Mouse (Mus musculus) liver, embryonic 14.5 days (tissue): ENCODE data around the gene Snrpd3. TPM values are rescaled to one million over a fixed set of nuclear protein-coding genes. Genes with fewer than 3 reads are reported as not detected.
"Not testable (repeated sequence)": the region's sequence is repeated elsewhere in the genome, so short reads cannot be mapped to it uniquely, and the experiment has no call there.

Experiments used
- ATAC-seq: fragments of 200-750 bp; cut with Nextera tagmentation; 2 replicates; pipeline ENCODE4 v1.8.0; 2017; ENCODE audit warnings: moderate number of reproducible peaks, mild to moderate bottlenecking, moderate library complexity; ENCODE audit not compliant: insufficient read depth
- DNase-seq, 3 experiments: peaks; one replicate each; pipeline ENCODE4 v3.0.0-alpha.2; 2012 to 2013; ENCODE audit warnings: low read depth in 3 of 3, low spot score in 3 of 3
- H3K27ac ChIP-seq: fragments of 300-500 bp; sonication (generic); 2 replicates; pipeline ENCODE4 v1.5.1; 2014; ENCODE audit warnings: moderate library complexity, mild to moderate bottlenecking, control low read depth, inconsistent platforms
- H3K27me3 ChIP-seq: fragments of 300-500 bp; sonication (generic); 2 replicates; pipeline ENCODE4 v1.6.1; 2014; ENCODE audit warnings: mild to moderate bottlenecking, low read length, moderate library complexity; ENCODE audit not compliant: control insufficient read depth, insufficient read depth
- H3K36me3 ChIP-seq: fragments of 300-500 bp; sonication (generic); replicated peaks from 2 replicates; pipeline ENCODE4 v1.6.1; 2014; ENCODE audit warnings: low read depth; ENCODE audit not compliant: control insufficient read depth, insufficient read depth
- H3K4me1 ChIP-seq, 2 experiments: fragments of 200-500 bp in 1 of 2; fragments of 300-500 bp in 1 of 2; sonication (generic) in 1 of 2; replicated peaks; 2 replicates each; pipeline ENCODE4 v1.6.1; 2012 to 2014; ENCODE audit warnings: antibody characterized with exemption in 1 of 2, inconsistent platforms in 1 of 2, low read length in 1 of 2; ENCODE audit not compliant: control insufficient read depth in 2 of 2, insufficient read depth in 2 of 2
- H3K4me2 ChIP-seq: fragments of 300-500 bp; sonication (generic); 2 replicates; pipeline ENCODE4 v1.6.1; 2014; ENCODE audit warnings: low read depth, mild to moderate bottlenecking, control low read depth, moderate library complexity
- H3K4me3 ChIP-seq, 2 experiments: fragments of 200-500 bp in 1 of 2; fragments of 300-500 bp in 1 of 2; sonication (generic) in 1 of 2; 2 replicates each; pipeline ENCODE4 v1.5.1; 2012 to 2014; ENCODE audit warnings: low read depth in 2 of 2, low read length in 2 of 2, mild to moderate bottlenecking in 2 of 2, control low read depth in 1 of 2, inconsistent platforms in 1 of 2, moderate library complexity in 1 of 2; ENCODE audit not compliant: insufficient read depth in 1 of 2
- H3K9ac ChIP-seq: fragments of 300-500 bp; sonication (generic); replicated peaks from 2 replicates; pipeline ENCODE4 v1.6.1; 2014; ENCODE audit warnings: mild to moderate bottlenecking, control low read depth, moderate library complexity
- H3K9me3 ChIP-seq: fragments of 300-500 bp; sonication (generic); 2 replicates; pipeline ENCODE4 v1.6.1; 2016; ENCODE audit warnings: low read length, mixed read lengths; ENCODE audit not compliant: control insufficient read depth
- CTCF ChIP-seq: IDR thresholded peaks from 2 replicates; pipeline ENCODE4 v1.5.1; 2016; ENCODE audit warnings: antibody characterized with exemption, low read depth, control low read depth
- EP300 ChIP-seq: IDR thresholded peaks from 2 replicates; pipeline ENCODE4 v1.6.1; 2016; ENCODE audit warnings: antibody characterized with exemption, low read depth
- WGBS: fragments of 180-500 bp; shearing (Covaris S2); extraction: QIAGEN DNeasy Blood & Tissue Kit; methylation state at CpG from one replicate; pipeline ENCODE4 v1.1.7; 2014; ENCODE audit not compliant: insufficient replicate concordance; 5-methylcytosine and 5-hydroxymethylcytosine counted together
- polyA plus RNA-seq, 2 experiments: library from polyadenylated mRNA; depleted of rRNA in 1 of 2; stranded (reverse) in 1 of 2; unstranded in 1 of 2; fragments of >200 nt; fragmentation: Nextera tagmentation in 1 of 2; extraction: Ambion mirVana in 1 of 2; gene quantifications; 2 replicates each; pipeline versions ENCODE4 v1.2.1 to v1.2.3; 2012 to 2014

Snrpd3 gene
- polyA plus RNA-seq, 2 experiments: 60.5 to 82.2 TPM

GRCm38 (mm10) chr10:75491234-75491935 lies 26.0 kb upstream of the Snrpd3 start:
- Histone ChIP-seq H3K27ac (no peak overlapping the region), H3K4me2 (no peak overlapping the region), H3K4me3 (no peak overlapping the region), H3K9me3 (no peaks in the 10 kb centered on the region), H3K4me1 (0 out of 4 replicates have a peak, but pooled peaks cover 0 to 3% of the 10 kb centered on the region in 2 experiments), H3K27me3 (no peaks in the 10 kb centered on the region), H3K36me3 (no peaks in the 10 kb centered on the region), H3K9ac (no peak overlapping the region)
- WGBS: 57% methylated on average over 3 of the region's 3 CpGs
- no peak for ATAC-seq
- DNase-seq: no peak
- no peak for TF ChIP-seq CTCF
- no peak for TF ChIP-seq EP300

GRCm38 (mm10) chr10:75491936-75492262 lies 25.5 kb upstream of the Snrpd3 start:
- DNase-seq (no peak), ATAC-seq (no peak)
- Histone ChIP-seq H3K4me1 (0 out of 4 replicates have a peak, but pooled peaks cover 0 to 3% of the 10 kb centered on the region in 2 experiments), H3K9me3 (no peaks in the 10 kb centered on the region), H3K36me3 (no peaks in the 10 kb centered on the region), H3K9ac (no peak overlapping the region), H3K27me3 (no peaks in the 10 kb centered on the region), H3K4me2 (no peak overlapping the region), H3K27ac (no peak overlapping the region), H3K4me3 (no peak overlapping the region)
- TF ChIP-seq CTCF (no peak), EP300 (no peak)
- WGBS: 10% methylated on average over 2 of the region's 2 CpGs

GRCm38 (mm10) chr10:75495304-75495703 lies 22.0 kb upstream of the Snrpd3 start:
- H3K4me1 ChIP-seq: peaks cover 5 to 10% of the 10 kb centered on the region in 2 experiments
- no peak for ATAC-seq
- H3K27me3 ChIP-seq: no peaks in the 10 kb centered on the region
- H3K36me3 ChIP-seq: no peaks in the 10 kb centered on the region
- no peak overlapping the region for H3K4me2 ChIP-seq
- H3K9me3 ChIP-seq: no peaks in the 10 kb centered on the region
- no peak overlapping the region for H3K4me3 ChIP-seq
- H3K9ac ChIP-seq: no peak overlapping the region
- DNase-seq: no peak
- no peak overlapping the region for H3K27ac ChIP-seq
- TF ChIP-seq CTCF: no peak
- no peak for TF ChIP-seq EP300
- 33% methylated on average over 6 of the region's 6 CpGs for WGBS

- Histone ChIP-seq H3K4me3 (no peak overlapping the region), H3K9ac (no peak overlapping the region), H3K36me3 (no peaks in the 10 kb centered on the region), H3K27me3 (no peaks in the 10 kb centered on the region), H3K9me3 (no peaks in the 10 kb centered on the region), H3K4me1 (peaks cover 8 to 15% of the 10 kb centered on the region in 2 experiments), H3K4me2 (no peak overlapping the region), H3K27ac (no peak overlapping the region)
- no peak for DNase-seq
- ATAC-seq: no peak
- TF ChIP-seq EP300 (no peak), CTCF (no peak)
These were observed 21.4 kb upstream of the Snrpd3 start for GRCm38 (mm10) chr10:75495921-75496320.

- WGBS: 57% methylated on average over 7 of the region's 7 CpGs
- H3K9ac ChIP-seq, H3K27ac ChIP-seq, H3K4me2 ChIP-seq, H3K36me3 ChIP-seq, ATAC-seq, DNase-seq, H3K9me3 ChIP-seq, H3K4me3 ChIP-seq, H3K27me3 ChIP-seq: not testable (repeated sequence)
- peaks cover 8 to 15% of the 10 kb centered on the region in 2 experiments for H3K4me1 ChIP-seq
These were observed 18.1 kb upstream of the Snrpd3 start for GRCm38 (mm10) chr10:75499214-75499613.
